Mouse (Mus musculus): Measurements from ENCODE around the gene Cadm3.

Gene Cadm3

DNA sequence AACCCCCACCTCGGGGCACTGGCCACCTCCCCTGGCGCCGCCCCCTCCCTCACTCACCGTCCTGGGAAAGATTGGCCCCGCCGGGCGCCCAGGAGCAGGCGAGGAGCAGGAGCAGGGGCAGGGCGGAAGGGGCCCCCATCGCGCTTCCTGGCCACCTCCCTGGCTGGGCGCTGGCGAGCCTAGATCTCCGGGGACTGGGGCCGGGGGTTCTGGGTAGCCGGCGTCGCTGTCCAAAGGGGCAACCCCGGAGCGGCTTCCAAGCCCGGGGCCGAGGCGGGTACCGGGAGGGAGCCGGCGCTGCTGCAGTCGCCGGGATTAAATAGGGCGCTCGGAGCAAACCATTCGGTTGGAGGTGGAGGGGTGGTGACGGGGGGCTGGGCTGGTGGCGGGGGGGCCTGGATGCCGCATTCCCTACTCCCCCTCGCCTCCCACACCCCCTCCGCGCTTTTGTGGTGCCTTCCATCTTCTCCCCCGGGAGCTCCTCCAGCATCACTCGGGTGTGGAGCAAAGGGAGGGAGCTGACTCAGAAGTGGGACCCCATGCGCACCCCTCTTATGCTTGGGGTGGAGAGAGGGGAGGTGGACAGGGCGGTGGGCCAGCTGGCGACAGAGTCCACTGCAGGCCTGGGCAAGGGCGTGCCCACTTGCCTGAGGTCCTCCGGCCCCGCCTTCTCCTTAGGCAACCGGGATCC, at the start of gene Cadm3:
TSS of gene Cadm3 (minus strand) at position 340 of the 691 bp plus-strand sequence.
- DNase-seq, result peak; percentile 94

- DNase-seq, result no peak
These were observed 47.1 kb upstream of the Cadm3 start for GRCm38 (mm10) chr1:173414631-173415030.

DNA sequence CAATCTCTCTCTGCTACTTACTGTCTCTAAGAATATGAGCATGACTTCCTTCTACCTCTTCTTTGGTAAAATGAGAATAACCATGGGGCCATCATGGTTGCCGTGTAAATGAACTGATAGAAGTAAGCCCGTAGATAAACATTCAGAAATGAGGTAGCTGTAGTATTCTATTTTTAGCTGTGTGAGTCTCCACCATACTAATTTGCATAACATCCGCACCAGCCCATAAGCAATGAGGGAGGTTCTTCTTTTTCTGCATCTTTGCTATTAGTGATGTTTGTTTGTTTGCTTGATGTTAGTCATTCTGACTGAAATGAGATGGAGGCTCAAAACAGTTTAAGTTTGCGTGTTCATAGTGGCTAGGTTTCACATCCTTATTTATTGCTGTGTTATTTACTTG, 44.4 kb upstream of the Cadm3 start:
- no peak for DNase-seq

DNA sequence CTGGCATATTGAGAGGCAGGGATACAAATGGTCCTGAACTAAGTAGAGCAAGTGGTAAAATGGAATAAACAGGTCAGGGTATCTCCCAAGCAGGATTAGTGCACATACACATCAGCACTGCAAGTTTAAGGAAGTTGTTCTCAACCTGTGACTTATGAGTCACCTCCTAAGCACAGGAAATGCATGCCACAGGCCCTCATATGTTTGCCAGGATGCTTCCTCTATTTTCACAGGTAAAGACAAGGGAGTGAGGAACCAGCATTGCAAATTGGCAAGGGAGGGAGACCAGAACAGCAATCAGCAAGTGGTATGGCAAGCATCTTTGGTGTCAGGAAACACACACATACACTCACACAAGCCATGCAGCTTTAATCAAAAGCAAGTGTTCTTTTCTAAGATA, 41.6 kb upstream of the Cadm3 start:
- peak; percentile 66 for DNase-seq

DNA sequence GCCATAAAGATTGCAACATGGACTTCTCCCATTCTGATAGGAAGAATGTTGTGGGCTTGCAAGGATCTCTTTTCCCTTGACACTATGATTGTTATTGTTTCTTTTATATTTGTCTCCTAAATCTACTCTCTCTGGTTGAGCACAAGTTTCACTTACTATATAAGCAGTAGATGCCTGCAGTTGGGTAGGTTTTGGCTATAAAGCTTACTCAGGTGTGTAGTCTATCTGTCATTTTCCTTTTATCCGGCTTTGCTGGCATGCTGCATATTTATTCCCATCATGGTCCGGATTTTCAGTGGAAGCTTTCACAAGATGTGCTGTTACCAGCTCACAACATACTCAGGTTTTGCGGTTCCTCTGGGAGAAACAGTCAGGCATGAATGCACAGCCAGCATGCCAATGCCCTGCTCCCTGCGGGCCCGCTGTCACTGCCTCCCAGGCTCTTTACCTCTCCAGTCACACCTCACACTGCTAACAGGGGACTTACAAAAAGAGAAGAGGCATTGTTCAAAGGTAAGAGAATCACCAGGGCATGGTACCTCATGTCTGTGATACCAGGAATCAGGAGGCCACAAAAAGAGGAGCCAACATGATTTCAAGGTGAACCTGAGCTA, 37.3 kb upstream of the Cadm3 start:
- peak; percentile 73 for DNase-seq

DNA sequence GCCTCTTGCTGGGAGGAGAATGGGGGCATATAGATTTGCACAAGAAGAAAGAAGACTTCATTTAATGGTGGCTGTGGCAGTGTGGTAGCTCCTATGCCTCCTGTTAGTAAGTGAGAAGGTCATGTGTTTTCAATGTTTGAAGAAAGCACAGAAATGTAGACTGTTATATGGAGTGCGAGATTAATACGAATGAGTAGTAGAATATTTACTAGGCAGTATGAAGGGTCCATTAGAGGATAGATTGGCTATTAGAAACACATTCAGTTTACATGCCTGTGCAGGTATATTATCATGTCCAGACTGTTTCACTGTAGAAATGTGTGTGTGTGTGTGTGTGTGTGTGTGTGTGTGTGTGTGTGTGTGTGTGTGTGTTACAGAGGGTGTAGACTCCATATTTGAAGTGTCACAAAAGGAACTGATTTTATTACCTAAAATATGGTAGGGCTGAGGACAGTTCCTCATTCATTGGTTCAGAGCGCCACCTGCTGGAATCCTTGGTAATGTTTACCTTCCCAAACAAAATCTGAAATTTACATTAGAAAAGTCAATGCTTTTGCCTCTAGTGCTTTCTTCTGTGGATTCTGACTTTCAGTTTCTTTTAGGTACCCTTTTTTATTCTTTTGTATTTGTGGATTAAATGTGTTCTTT, 31.0 kb upstream of the Cadm3 start:
- peak; percentile 27 for DNase-seq

GRCm38 (mm10) chr1:173391754-173392153, 24.3 kb upstream of the Cadm3 start:
- DNase-seq, result peak; percentile 27

DNA sequence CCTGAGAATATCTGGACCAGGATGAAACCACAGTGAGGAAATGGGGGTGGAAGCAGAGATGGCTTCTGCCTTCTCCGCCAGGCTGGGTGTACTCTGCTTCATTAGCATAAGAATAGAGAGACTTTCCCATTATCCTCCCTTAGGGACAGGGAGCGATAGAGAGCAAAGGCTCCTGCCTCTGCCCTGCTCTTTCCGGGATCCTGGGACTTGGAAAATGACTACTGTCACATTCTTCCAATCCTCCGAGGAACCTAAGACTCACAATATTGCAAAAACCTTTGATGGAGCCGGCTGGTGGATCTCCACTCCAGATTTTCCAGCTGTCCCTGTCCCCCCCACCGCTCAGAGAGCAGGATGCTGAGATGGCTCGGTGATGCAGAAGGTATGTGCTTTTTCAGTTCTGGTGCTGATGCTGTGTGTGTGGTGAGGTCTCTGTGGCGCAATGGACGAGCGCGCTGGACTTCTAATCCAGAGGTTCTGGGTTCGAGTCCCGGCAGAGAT, 22.5 kb upstream of the Cadm3 start:
- DNase-seq, result peak; percentile 58

- peak; percentile 61 for DNase-seq
These were observed 21.9 kb upstream of the Cadm3 start for GRCm38 (mm10) chr1:173389431-173389830.

- peak; percentile 66 for DNase-seq
These were observed 13.9 kb upstream of the Cadm3 start for GRCm38 (mm10) chr1:173381436-173381835.

- DNase-seq, result peak; percentile 81
These were observed 10.1 kb upstream of the Cadm3 start for GRCm38 (mm10) chr1:173377380-173378112.

DNA sequence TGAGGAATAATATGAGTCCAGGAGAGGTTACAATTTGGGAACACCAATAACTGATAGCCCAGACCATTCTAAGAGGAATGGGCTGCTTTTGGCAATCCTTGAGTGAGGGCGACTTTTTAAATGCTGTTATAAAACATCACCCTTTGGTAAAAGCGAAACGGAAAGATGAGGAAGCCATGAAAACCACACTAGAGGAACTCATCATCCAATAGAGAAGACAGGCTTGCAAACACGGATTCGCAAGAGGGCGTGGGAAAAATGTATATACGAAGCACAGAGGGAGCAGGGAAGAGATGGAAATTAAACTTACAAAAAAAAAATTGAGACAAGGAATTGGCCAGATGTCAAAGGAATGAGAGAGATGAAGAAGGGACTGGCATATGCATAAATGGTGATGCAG, 6.5 kb upstream of the Cadm3 start:
- DNase-seq, result no peak

- peak; percentile 53 for DNase-seq
These were observed 4.1 kb upstream of the Cadm3 start for GRCm38 (mm10) chr1:173371586-173371985.

DNA sequence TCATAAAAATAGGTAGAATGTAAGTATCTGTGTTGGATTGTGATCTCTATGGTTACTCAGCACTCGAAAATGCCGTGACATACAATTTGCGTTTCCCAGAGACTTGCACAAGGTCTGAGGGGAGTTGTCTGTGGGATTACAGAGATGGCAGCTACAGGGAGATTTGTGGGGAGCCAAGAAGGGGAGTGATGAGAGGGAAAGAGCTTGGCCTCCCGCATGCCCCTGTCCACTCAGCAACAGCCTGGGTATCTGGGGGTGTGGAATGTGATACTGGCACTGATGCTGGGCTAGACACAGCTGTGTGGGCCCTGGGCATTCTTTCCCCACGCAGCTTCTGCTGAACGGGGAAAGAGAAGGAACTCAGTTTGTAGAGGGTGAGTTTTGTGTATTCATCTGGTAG, 3.0 kb upstream of the Cadm3 start:
- DNase-seq, result peak; percentile 65

- peak; percentile 28 for DNase-seq
These were observed 2.1 kb upstream of the Cadm3 start for GRCm38 (mm10) chr1:173369611-173370010.

DNA sequence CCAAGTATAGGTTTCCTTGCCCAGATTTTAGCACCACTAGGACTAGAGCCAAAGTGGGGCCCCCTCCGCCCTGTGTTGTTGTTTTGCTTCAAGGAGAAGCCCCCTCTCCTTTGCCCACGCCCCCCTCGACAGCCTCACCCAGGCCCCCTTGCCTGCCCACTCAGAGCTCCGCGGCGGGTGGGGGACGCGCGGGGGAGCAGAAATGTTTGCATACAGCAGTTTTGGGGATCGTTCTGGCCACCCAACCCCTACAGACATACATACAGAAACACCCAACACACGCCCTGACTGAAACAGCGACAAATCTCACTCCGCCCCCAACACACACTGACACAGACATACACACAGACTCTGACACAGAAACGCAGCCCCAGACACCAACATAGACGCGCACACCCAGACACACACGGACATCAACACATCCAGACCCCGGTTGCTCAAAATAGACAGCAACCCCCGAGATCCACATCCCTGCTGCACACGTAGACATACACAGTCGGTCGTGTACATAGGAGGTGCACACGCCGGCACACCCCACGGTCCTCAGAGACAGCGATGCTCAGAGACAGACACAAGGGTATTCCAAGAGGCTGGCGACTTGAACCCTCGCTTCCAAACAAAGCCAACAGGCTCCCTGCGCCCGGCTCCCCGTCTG, 667 bp downstream of the Cadm3 start:
- peak; percentile 82 for DNase-seq

DNA sequence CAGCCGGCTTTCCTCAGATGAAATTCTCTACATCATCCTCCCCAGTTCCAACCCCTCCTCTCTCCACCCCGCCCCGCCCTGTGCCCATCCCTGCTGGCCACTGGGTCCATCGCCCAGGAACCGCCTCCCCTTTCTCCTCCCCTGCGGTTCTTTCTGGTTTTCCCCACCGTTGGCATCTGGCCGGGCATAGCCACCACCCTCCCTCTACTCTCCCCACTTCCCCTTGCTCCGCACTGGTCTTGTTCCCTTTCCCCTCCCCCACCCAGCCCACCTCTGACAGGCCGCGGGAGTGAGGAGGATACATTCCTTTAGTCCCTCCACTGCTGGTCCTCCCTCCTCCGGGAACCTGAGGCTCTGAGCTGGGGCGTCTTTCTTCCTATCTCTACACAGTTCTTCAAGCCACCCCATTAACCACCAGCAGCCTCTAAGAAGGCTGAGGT, 1.5 kb downstream of the Cadm3 start:
- peak; percentile 87 for DNase-seq

- peak; percentile 59 for DNase-seq
These were observed 3.2 kb downstream of the Cadm3 start for GRCm38 (mm10) chr1:173364125-173364800.

DNA sequence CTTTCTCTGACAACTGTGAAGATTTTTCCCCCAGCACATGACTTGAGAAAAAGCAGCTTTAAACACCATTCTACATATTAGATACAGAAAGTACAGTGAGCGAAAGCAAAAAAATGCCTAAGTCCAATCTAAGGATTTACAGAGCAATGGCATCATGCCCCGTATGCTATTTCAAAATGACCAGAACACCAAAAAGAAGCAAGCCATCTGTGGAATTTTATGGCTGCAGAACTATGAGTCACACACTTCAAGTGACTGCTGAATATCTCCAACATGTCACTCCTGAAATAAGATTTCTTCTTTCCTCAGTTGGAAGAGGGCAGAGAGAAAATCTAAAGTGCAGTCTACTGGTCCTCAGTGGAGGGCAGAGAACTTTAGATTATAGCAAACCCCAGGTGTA, 4.1 kb downstream of the Cadm3 start:
- DNase-seq, result peak; percentile 12

GRCm38 (mm10) chr1:173361651-173362050, 5.8 kb downstream of the Cadm3 start:
- peak; percentile 57 for DNase-seq

GRCm38 (mm10) chr1:173359590-173360290, 7.8 kb downstream of the Cadm3 start:
- peak; percentile 14 for DNase-seq

All from heart, adult 11 months (tissue).